Mouse (Mus musculus): ENCODE results near the gene Skint11.
"Not testable (repeated sequence)": the region's sequence is repeated elsewhere in the genome, so short reads cannot be mapped to it uniquely, and the experiment has no call there.

Skint11 gene

DNA sequence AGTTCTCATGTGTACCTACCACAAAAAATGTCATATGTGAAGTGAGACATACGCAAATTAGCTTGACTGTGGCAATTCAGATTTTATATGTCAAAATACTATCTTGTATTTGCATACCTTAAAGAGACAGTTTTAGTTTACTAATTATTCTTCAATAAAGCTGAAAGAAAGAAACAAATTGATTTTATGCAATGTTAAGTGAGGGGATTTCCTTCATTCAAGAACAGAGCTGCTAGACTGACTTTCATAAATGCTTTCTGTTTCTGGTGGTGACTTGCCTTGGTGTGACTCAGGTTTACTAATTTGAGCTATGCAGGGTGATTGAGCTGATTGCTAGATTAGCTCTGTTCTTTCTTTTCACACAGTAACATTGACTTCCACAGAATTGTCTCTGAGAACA lies at the start of gene Skint11:
Skint11 (plus strand) TSS at position 301 of the 400 bp plus-strand sequence.
- DNase-seq (ENCODE audit: low spot score in 2 of 2): no peak

DNA sequence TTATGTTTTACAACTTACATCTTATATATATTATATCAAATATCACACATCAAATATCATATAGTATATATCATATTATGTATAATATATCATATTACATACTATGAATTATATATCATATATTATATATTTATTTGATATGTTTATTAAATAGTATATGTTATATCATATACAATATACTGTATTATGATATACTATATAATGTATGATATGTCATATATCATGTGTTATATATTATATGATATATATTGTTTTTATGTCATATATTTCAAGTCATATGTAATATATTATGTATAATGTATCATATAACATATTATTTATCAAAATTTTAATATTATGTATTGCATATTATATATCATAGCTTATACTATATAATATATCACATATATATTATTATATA lies 2.0 kb upstream of the Skint11 start:
- no peak for DNase-seq (ENCODE audit: low spot score in 2 of 2)

DNA sequence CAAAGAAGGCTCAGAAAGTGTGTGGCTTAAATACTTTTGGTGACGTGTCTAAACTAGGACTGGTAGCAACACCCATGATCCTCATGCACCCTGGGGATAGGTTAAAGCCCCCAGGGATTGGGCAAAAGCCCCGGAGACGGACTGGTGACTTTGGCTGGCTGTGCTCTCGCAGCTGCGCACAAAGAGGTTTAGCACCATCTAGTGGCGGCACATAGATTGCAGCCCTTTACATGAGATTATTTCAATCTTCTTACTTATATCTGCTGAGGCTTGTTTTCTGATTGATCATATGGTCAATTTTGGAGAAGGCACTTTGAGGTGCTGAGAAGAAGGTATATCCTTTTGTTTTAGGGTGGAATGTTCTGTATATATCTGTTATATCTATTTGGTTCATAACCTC lies 9.7 kb downstream of the Skint11 start:
- not testable (repeated sequence) for DNase-seq (ENCODE audit: low spot score in 2 of 2)

DNA sequence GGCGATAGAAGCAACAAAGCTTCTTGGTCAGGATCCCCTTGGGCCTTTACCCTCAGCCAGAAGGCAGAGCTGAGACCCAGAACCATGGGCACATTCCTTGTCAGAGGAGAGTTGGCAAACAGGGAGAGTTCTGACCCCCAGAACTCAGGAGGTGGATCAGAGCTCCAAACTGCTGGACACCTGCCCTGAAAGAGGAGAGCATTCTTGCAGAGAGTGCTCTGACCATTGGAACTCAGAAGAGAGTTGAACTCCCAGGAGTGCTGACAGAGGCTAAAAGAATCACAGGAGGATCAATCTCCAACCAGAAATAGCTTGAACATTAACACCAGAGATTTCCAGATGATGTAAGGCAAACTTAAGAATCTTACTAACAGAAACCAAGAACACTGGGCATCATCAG lies 93.7 kb downstream of the Skint11 start:
- not testable (repeated sequence) for DNase-seq (ENCODE audit: low spot score in 2 of 2)
